Mouse (Mus musculus) limb, embryonic 15.5 days (tissue): ENCODE results near the gene Ap2a2. TPM values are rescaled to one million over a fixed set of nuclear protein-coding genes. Genes with fewer than 3 reads are reported as not detected.
"Not testable (repeated sequence)": the region's sequence is repeated elsewhere in the genome, so short reads cannot be mapped to it uniquely, and the experiment has no call there.

Experiments used
- ATAC-seq: fragments of 200-750 bp; cut with Nextera tagmentation; 2 replicates; pipeline ENCODE4 v1.8.0; 2017; ENCODE audit warnings: low read depth, moderate TSS enrichment; ENCODE audit not compliant: insufficient number of reproducible peaks, low FRiP score, low TSS enrichment
- H3K27ac ChIP-seq: fragments of 300-500 bp; sonication (generic); 2 replicates; pipeline ENCODE4 v1.5.1; 2015; ENCODE audit warnings: moderate library complexity, mild to moderate bottlenecking, inconsistent platforms
- H3K27me3 ChIP-seq: fragments of 300-500 bp; sonication (generic); 2 replicates; pipeline ENCODE4 v1.6.1; 2015; ENCODE audit warnings: inconsistent platforms
- H3K36me3 ChIP-seq: fragments of 300-500 bp; sonication (generic); 2 replicates; pipeline ENCODE4 v1.6.1; 2015; ENCODE audit warnings: inconsistent platforms
- H3K4me1 ChIP-seq: fragments of 300-500 bp; sonication (generic); 2 replicates; pipeline ENCODE4 v1.6.1; 2015; ENCODE audit warnings: inconsistent platforms
- H3K4me2 ChIP-seq: fragments of 300-500 bp; sonication (generic); 2 replicates; pipeline ENCODE4 v1.6.1; 2015; ENCODE audit warnings: mild to moderate bottlenecking, inconsistent platforms
- H3K4me3 ChIP-seq: fragments of 300-500 bp; sonication (generic); 2 replicates; pipeline ENCODE4 v1.5.1; 2015; ENCODE audit warnings: mild to moderate bottlenecking, inconsistent platforms
- H3K9ac ChIP-seq: fragments of 300-500 bp; sonication (generic); 2 replicates; pipeline ENCODE4 v1.6.1; 2015; ENCODE audit warnings: inconsistent platforms
- H3K9me3 ChIP-seq: fragments of 300-500 bp; sonication (generic); 2 replicates; pipeline ENCODE4 v1.6.1; 2016; ENCODE audit warnings: inconsistent platforms
- WGBS: fragments of 180-500 bp; shearing (Covaris S2); methylation state at CpG from one replicate; pipeline ENCODE4 v1.1.7; 2015; 5-methylcytosine and 5-hydroxymethylcytosine counted together
- polyA plus RNA-seq: library from polyadenylated mRNA; unstranded; fragments of >200 nt; fragmentation: Nextera tagmentation; extraction: Ambion mirVana; gene quantifications from 2 replicates; pipeline ENCODE4 v1.2.1, GENCODE M21; 2015

Gene Ap2a2
- polyA plus RNA-seq, 1 experiment from 2014 or later = 84.6 TPM

DNA sequence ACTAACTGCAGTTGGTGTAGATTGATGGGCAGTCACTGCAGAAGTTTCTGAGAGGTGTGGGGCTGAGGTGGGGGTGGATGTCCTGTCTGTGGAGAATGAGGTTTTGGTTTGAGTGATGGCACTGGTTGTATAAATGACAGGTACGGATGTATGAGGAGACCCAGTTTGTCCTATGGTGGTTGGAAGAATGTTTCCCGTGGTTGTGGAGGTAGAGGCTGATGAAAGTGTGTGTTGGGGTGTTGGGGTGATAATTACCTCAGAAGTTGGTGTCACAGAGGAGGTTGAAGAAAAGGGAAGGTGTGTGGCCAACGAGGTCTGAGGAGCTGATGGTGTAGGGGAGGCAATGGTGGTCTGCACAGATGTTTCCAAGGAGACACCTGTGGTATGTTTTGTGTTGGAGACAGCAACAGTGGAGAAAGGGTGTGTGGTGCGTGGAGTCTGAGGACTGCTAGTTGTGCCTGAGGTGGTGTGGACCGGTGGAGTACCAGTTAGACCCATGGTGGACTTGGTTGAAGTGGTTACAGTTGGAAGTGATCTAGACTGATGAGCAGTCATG is 77.4 kb downstream of the Ap2a2 start:
- H3K27ac ChIP-seq, H3K36me3 ChIP-seq, H3K9me3 ChIP-seq, H3K4me3 ChIP-seq, H3K27me3 ChIP-seq, H3K4me1 ChIP-seq, H3K9ac ChIP-seq, H3K4me2 ChIP-seq: not testable (repeated sequence)
- peak; percentile 62 for ATAC-seq
- WGBS = 82% methylated on average over 5 of the region's 5 CpGs

DNA sequence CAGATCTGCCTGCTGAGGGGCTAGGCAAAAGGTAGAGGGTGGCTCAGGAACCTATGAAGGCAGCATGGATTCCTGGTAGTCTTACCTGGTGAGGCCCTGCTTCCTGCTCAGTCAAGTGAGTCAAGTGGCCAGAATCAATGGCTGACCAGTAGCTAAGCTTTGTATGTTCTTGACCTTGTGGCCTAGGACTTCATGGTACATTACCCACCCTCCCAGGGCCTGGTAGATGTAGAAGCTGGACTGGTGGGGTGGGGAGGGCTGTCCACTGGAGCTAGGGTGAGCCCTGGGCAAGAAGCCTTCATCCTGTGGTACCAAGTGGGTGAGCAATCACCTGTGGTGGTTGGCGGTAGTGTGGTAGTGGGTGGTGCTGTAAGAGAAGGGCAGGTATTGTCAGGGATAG is 80.4 kb downstream of the Ap2a2 start:
- ATAC-seq = no peak
- 93% methylated on average over 1 of the region's 1 CpGs for WGBS

GRCm38 (mm10) chr7:141643160-141643559 is 81.2 kb downstream of the Ap2a2 start:
- no peak overlapping the region for H3K4me2 ChIP-seq
- H3K36me3 ChIP-seq = no peaks in the 10 kb centered on the region
- 41% methylated on average over 3 of the region's 3 CpGs for WGBS
- no peaks in the 10 kb centered on the region for H3K9me3 ChIP-seq
- no peak overlapping the region for H3K4me3 ChIP-seq
- no peak overlapping the region for H3K9ac ChIP-seq
- no peaks in the 10 kb centered on the region for H3K27me3 ChIP-seq
- no peak overlapping the region for H3K27ac ChIP-seq
- no peaks in the 10 kb centered on the region for H3K4me1 ChIP-seq
- ATAC-seq = no peak

More for the DNA sequence above, 80.4 kb downstream of the Ap2a2 start:
- Histone ChIP-seq H3K27me3 (no peaks in the 10 kb centered on the region), H3K4me2 (no peak overlapping the region), H3K9ac (no peak overlapping the region), H3K27ac (no peak overlapping the region), H3K4me3 (no peak overlapping the region), H3K36me3 (no peaks in the 10 kb centered on the region), H3K9me3 (no peaks in the 10 kb centered on the region), H3K4me1 (no peaks in the 10 kb centered on the region)

DNA sequence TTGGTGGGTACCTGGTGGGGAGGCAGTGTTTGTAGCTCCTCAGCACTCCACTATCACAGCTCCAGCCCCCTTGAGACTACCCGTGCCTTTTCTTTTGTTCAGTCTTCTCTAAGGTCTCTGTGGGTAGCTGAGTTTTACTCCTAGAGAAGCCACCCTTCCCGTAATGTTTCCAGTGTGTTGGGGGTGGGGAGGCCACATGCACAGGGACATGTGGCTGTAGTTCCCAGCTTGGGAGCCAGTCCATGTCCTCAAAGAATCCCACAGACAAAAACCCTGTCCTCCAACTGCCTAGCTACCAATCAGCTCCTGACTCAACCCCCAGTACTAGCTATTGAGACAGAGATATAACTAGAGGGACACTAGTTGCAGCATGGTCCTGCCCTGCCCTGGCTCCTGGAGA is 85.1 kb downstream of the Ap2a2 start:
- no peaks in the 10 kb centered on the region for H3K27me3 ChIP-seq

GRCm38 (mm10) chr7:141647815-141648214 is 85.8 kb downstream of the Ap2a2 start:
- 76% methylated on average over 11 of the region's 11 CpGs for WGBS
- no peaks in the 10 kb centered on the region for H3K36me3 ChIP-seq
- no peaks in the 10 kb centered on the region for H3K4me1 ChIP-seq
- H3K27ac ChIP-seq = no peak overlapping the region
- H3K27me3 ChIP-seq = no peaks in the 10 kb centered on the region
- no peak overlapping the region for H3K4me3 ChIP-seq
- no peak overlapping the region for H3K4me2 ChIP-seq
- H3K9ac ChIP-seq = no peak overlapping the region
- no peak for ATAC-seq
- no peaks in the 10 kb centered on the region for H3K9me3 ChIP-seq

More for the DNA sequence above, 85.1 kb downstream of the Ap2a2 start:
- WGBS = 77% methylated on average over 2 of the region's 2 CpGs
- Histone ChIP-seq H3K4me3 (no peak overlapping the region), H3K4me1 (no peaks in the 10 kb centered on the region), H3K9ac (no peak overlapping the region), H3K36me3 (no peaks in the 10 kb centered on the region), H3K9me3 (no peaks in the 10 kb centered on the region), H3K4me2 (no peak overlapping the region), H3K27ac (no peak overlapping the region)
- no peak for ATAC-seq

- H3K4me2 ChIP-seq = no peak overlapping the region
- no peak overlapping the region for H3K27ac ChIP-seq
- 32% methylated on average over 7 of the region's 7 CpGs for WGBS
- H3K9ac ChIP-seq = no peak overlapping the region
- no peak for ATAC-seq
- no peak overlapping the region for H3K4me3 ChIP-seq
- no peaks in the 10 kb centered on the region for H3K9me3 ChIP-seq
- no peaks in the 10 kb centered on the region for H3K27me3 ChIP-seq
- no peaks in the 10 kb centered on the region for H3K4me1 ChIP-seq
- no peaks in the 10 kb centered on the region for H3K36me3 ChIP-seq
Measured at GRCm38 (mm10) chr7:141652191-141652590, 90.2 kb downstream of the Ap2a2 start.

- ATAC-seq = no peak
- Histone ChIP-seq H3K4me1 (no peaks in the 10 kb centered on the region), H3K4me3 (no peak overlapping the region), H3K9ac (no peak overlapping the region), H3K4me2 (no peak overlapping the region), H3K27me3 (no peaks in the 10 kb centered on the region), H3K9me3 (no peaks in the 10 kb centered on the region), H3K27ac (no peak overlapping the region), H3K36me3 (no peaks in the 10 kb centered on the region)
- WGBS = 70% methylated on average over 1 of the region's 1 CpGs
Measured at GRCm38 (mm10) chr7:141660346-141660745, 98.4 kb downstream of the Ap2a2 start.

GRCm38 (mm10) chr7:141661481-141661880 is 99.5 kb downstream of the Ap2a2 start:
- Histone ChIP-seq H3K9ac (no peak overlapping the region), H3K27me3 (no peaks in the 10 kb centered on the region), H3K4me1 (no peaks in the 10 kb centered on the region), H3K9me3 (no peaks in the 10 kb centered on the region), H3K4me2 (no peak overlapping the region), H3K36me3 (no peaks in the 10 kb centered on the region), H3K27ac (no peak overlapping the region), H3K4me3 (no peak overlapping the region)
- no peak for ATAC-seq
- WGBS = 72% methylated on average over 3 of the region's 3 CpGs

GRCm38 (mm10) chr7:141662223-141662622 is 100.2 kb downstream of the Ap2a2 start:
- 61% methylated on average over 5 of the region's 5 CpGs for WGBS
- Histone ChIP-seq H3K27ac (no peak overlapping the region), H3K9me3 (no peaks in the 10 kb centered on the region), H3K4me3 (no peak overlapping the region), H3K4me2 (no peak overlapping the region), H3K36me3 (no peaks in the 10 kb centered on the region), H3K4me1 (no peaks in the 10 kb centered on the region), H3K27me3 (no peaks in the 10 kb centered on the region), H3K9ac (no peak overlapping the region)
- ATAC-seq = no peak

DNA sequence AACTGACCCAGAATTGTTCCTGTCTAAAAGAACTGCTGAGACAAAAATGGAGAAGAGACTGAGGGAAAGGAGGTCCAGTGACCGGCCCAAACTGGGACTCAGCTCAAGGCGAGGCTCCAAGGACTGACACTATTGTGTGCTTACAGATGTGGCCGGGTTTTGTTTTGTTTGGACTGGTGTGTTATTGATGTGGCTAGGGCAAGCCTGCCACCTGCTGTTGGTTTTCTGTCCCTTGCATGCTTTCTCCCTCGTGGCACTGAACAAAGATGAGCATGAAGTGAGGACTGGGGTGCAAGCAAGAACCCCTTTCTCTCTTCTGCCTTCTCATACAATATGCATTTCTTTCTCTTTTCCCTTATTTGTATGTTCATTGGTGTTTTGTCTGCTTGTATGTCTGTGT is 104.2 kb downstream of the Ap2a2 start:
- Histone ChIP-seq H3K4me1 (no peaks in the 10 kb centered on the region), H3K4me2 (no peak overlapping the region), H3K4me3 (no peak overlapping the region), H3K9me3 (no peaks in the 10 kb centered on the region), H3K9ac (no peak overlapping the region), H3K27ac (no peak overlapping the region), H3K27me3 (no peaks in the 10 kb centered on the region), H3K36me3 (no peaks in the 10 kb centered on the region)
- 23% methylated on average over 4 of the region's 4 CpGs for WGBS
- ATAC-seq = no peak

GRCm38 (mm10) chr7:141669097-141669496 is 107.1 kb downstream of the Ap2a2 start:
- not testable (repeated sequence) for H3K4me2 ChIP-seq, H3K9me3 ChIP-seq, H3K36me3 ChIP-seq, ATAC-seq, H3K27me3 ChIP-seq, H3K4me3 ChIP-seq, H3K4me1 ChIP-seq, H3K27ac ChIP-seq, H3K9ac ChIP-seq
- WGBS = 82% methylated on average over 3 of the region's 3 CpGs

- no peak overlapping the region for H3K4me3 ChIP-seq
- no peak overlapping the region for H3K9ac ChIP-seq
- no peaks in the 10 kb centered on the region for H3K4me1 ChIP-seq
- no peak for ATAC-seq
- H3K36me3 ChIP-seq = no peaks in the 10 kb centered on the region
- H3K27ac ChIP-seq = no peak overlapping the region
- H3K4me2 ChIP-seq = no peak overlapping the region
- H3K9me3 ChIP-seq = no peaks in the 10 kb centered on the region
- 72% methylated on average over 4 of the region's 4 CpGs for WGBS
- H3K27me3 ChIP-seq = no peaks in the 10 kb centered on the region
Measured at GRCm38 (mm10) chr7:141670999-141671398, 109.0 kb downstream of the Ap2a2 start.
